Mouse (Mus musculus) lung, embryonic 14.5 days (tissue): ENCODE data around the gene Ddx27. TPM values are rescaled to one million over a fixed set of nuclear protein-coding genes. Genes with fewer than 3 reads are reported as not detected.

Experiments used
- ATAC-seq: fragments of 200-750 bp; cut with Nextera tagmentation; 2 replicates; pipeline ENCODE4 v1.8.0; 2017; ENCODE audit warnings: mild to moderate bottlenecking, moderate TSS enrichment, moderate library complexity; ENCODE audit not compliant: insufficient read depth
- DNase-seq: peaks from one replicate; pipeline ENCODE4 v3.0.0-alpha.2; 2015
- H3K27ac ChIP-seq: fragments of 300-500 bp; sonication (generic); 2 replicates; pipeline ENCODE4 v1.5.1; 2014; ENCODE audit warnings: low read depth, mild to moderate bottlenecking, moderate library complexity
- H3K27me3 ChIP-seq: fragments of 300-500 bp; sonication (generic); 2 replicates; pipeline ENCODE4 v1.6.1; 2014; ENCODE audit warnings: low read length, control low read depth; ENCODE audit not compliant: insufficient read depth
- H3K36me3 ChIP-seq: fragments of 300-500 bp; sonication (generic); 2 replicates; pipeline ENCODE4 v1.6.1; 2014; ENCODE audit warnings: control low read depth; ENCODE audit not compliant: insufficient read depth
- H3K4me1 ChIP-seq: fragments of 300-500 bp; sonication (generic); 2 replicates; pipeline ENCODE4 v1.6.1; 2014; ENCODE audit warnings: antibody characterized with exemption, control low read depth; ENCODE audit not compliant: insufficient read depth
- H3K4me2 ChIP-seq: fragments of 300-500 bp; sonication (generic); 2 replicates; pipeline ENCODE4 v1.6.1; 2014; ENCODE audit warnings: mild to moderate bottlenecking
- H3K4me3 ChIP-seq: fragments of 300-500 bp; sonication (generic); 2 replicates; pipeline ENCODE4 v1.5.1; 2014; ENCODE audit warnings: low read depth, low read length
- H3K9ac ChIP-seq: fragments of 300-500 bp; sonication (generic); 2 replicates; pipeline ENCODE4 v1.6.1; 2014
- H3K9me3 ChIP-seq: fragments of 300-500 bp; sonication (generic); 2 replicates; pipeline ENCODE4 v1.6.1; 2016; ENCODE audit warnings: low read depth, low read length, control low read depth
- CTCF ChIP-seq: IDR thresholded peaks from 2 replicates; pipeline ENCODE4 v1.5.1; 2016; ENCODE audit warnings: antibody characterized with exemption, low read depth
- WGBS: fragments of 180-500 bp; shearing (Covaris S2); extraction: QIAGEN DNeasy Blood & Tissue Kit; methylation state at CpG from one replicate; pipeline ENCODE4 v1.1.7; 2014; 5-methylcytosine and 5-hydroxymethylcytosine counted together
- polyA plus RNA-seq: library from polyadenylated mRNA; unstranded; fragments of >200 nt; fragmentation: Nextera tagmentation; extraction: Ambion mirVana; gene quantifications from 2 replicates; pipeline ENCODE4 v1.2.1, GENCODE M21; 2014

The Ddx27 gene
- polyA plus RNA-seq: 46.3 and 52.6 TPM in 2 replicates

GRCm38 (mm10) chr2:167014702-167015381, at the start of gene Ddx27:
Gene Ddx27, plus strand, starts transcription at chr2:167015193.
- Histone ChIP-seq H3K4me2 (peak within 1 kb of the TSS; percentile 89), H3K9ac (peak within 1 kb of the TSS; percentile 82), H3K4me1 (0 out of 2 replicates have a peak, but pooled peaks cover 3% of the 10 kb centered on the region), H3K36me3 (peaks cover 24% of the 10 kb centered on the region), H3K27me3 (no peaks in the 10 kb centered on the region), H3K4me3 (peak within 1 kb of the TSS; percentile 98), H3K9me3 (no peaks in the 10 kb centered on the region), H3K27ac (peak within 1 kb of the TSS; percentile 86)
- DNase-seq (peak; percentile 98), ATAC-seq (peak; percentile 87)
- TF ChIP-seq CTCF: peak; percentile 29; the same call in 1 of the 2 replicates
- WGBS: 2% methylated on average over 37 of the region's 37 CpGs

- TF ChIP-seq CTCF: no peak
- ATAC-seq: no peak
- no peaks in the 10 kb centered on the region for H3K36me3 ChIP-seq
- WGBS: 46% methylated on average over 1 of the region's 1 CpGs
- H3K4me1 ChIP-seq: no peaks in the 10 kb centered on the region
- no peak overlapping the region for H3K4me3 ChIP-seq
- no peak overlapping the region for H3K27ac ChIP-seq
- H3K9me3 ChIP-seq: no peaks in the 10 kb centered on the region
- no peak for DNase-seq
- no peaks in the 10 kb centered on the region for H3K27me3 ChIP-seq
- no peak overlapping the region for H3K9ac ChIP-seq
- H3K4me2 ChIP-seq: no peak overlapping the region
Observed at GRCm38 (mm10) chr2:166973153-166973552, 41.8 kb upstream of the Ddx27 start.

GRCm38 (mm10) chr2:166974177-166974872, 40.7 kb upstream of the Ddx27 start:
- Histone ChIP-seq H3K27me3 (no peaks in the 10 kb centered on the region), H3K9ac (no peak overlapping the region), H3K4me2 (no peak overlapping the region), H3K36me3 (no peaks in the 10 kb centered on the region), H3K4me1 (no peaks in the 10 kb centered on the region), H3K27ac (no peak overlapping the region; the same call in 1 of the 2 replicates), H3K9me3 (no peaks in the 10 kb centered on the region), H3K4me3 (no peak overlapping the region)
- no peak for TF ChIP-seq CTCF
- 83% methylated on average over 6 of the region's 6 CpGs for WGBS
- ATAC-seq: no peak
- DNase-seq: no peak

GRCm38 (mm10) chr2:166976356-166976755, 38.6 kb upstream of the Ddx27 start:
- H3K9me3 ChIP-seq: no peaks in the 10 kb centered on the region
- no peaks in the 10 kb centered on the region for H3K27me3 ChIP-seq
- no peak for TF ChIP-seq CTCF
- H3K4me2 ChIP-seq: no peak overlapping the region
- no peak overlapping the region for H3K9ac ChIP-seq
- H3K4me1 ChIP-seq: no peaks in the 10 kb centered on the region
- ATAC-seq (no peak), DNase-seq (no peak)
- no peaks in the 10 kb centered on the region for H3K36me3 ChIP-seq
- 71% methylated on average over 3 of the region's 3 CpGs for WGBS
- no peak overlapping the region for H3K4me3 ChIP-seq
- H3K27ac ChIP-seq: no peak overlapping the region

GRCm38 (mm10) chr2:166977490-166977889, 37.5 kb upstream of the Ddx27 start:
- no peak overlapping the region for H3K4me2 ChIP-seq
- no peaks in the 10 kb centered on the region for H3K4me1 ChIP-seq
- H3K9ac ChIP-seq: no peak overlapping the region
- no peak for TF ChIP-seq CTCF
- WGBS: 64% methylated on average over 3 of the region's 3 CpGs
- DNase-seq: no peak
- ATAC-seq: no peak
- no peak overlapping the region; the same call in 1 of the 2 replicates for H3K27ac ChIP-seq
- no peaks in the 10 kb centered on the region for H3K27me3 ChIP-seq
- H3K4me3 ChIP-seq: no peak overlapping the region
- no peaks in the 10 kb centered on the region for H3K9me3 ChIP-seq
- H3K36me3 ChIP-seq: no peaks in the 10 kb centered on the region

- H3K27ac ChIP-seq: no peak overlapping the region
- no peak for TF ChIP-seq CTCF
- H3K4me2 ChIP-seq: no peak overlapping the region
- no peaks in the 10 kb centered on the region for H3K4me1 ChIP-seq
- DNase-seq: no peak
- no peak for ATAC-seq
- WGBS: 59% methylated on average over 2 of the region's 2 CpGs
- no peaks in the 10 kb centered on the region for H3K9me3 ChIP-seq
- H3K36me3 ChIP-seq: no peaks in the 10 kb centered on the region
- H3K4me3 ChIP-seq: no peak overlapping the region
- H3K9ac ChIP-seq: no peak overlapping the region
- H3K27me3 ChIP-seq: no peaks in the 10 kb centered on the region
Observed at GRCm38 (mm10) chr2:166980161-166980560, 34.8 kb upstream of the Ddx27 start.

GRCm38 (mm10) chr2:166983351-166983894, 31.6 kb upstream of the Ddx27 start:
- Histone ChIP-seq H3K36me3 (no peaks in the 10 kb centered on the region), H3K27me3 (no peaks in the 10 kb centered on the region), H3K4me2 (no peak overlapping the region), H3K9me3 (no peaks in the 10 kb centered on the region), H3K4me1 (no peaks in the 10 kb centered on the region), H3K27ac (no peak overlapping the region), H3K4me3 (no peak overlapping the region), H3K9ac (no peak overlapping the region)
- DNase-seq: no peak
- ATAC-seq: no peak
- 79% methylated on average over 4 of the region's 4 CpGs for WGBS
- TF ChIP-seq CTCF: no peak
